Mouse (Mus musculus): ENCODE data around the gene Ndst2.

DNA sequence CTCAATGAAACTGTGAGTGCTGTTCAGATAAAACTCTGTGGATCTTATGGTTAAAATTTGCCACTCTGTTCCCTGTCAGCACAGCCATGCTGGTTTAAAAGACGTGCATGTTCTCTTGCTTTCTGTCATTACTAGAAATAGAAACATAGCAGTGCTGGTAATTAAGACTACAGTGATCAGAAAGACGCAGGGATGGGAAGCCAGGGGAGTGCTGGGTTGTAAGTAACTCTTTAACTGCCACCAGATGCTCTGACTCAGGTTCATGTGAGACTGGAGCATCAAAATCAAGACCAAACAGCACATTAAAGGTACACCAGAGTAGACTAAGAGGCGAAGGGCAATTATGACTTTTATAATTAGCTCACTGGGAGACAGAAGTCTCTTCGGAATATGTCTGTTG lies 14.0 kb upstream of the Ndst2 start:
- no peak for TF ChIP-seq POLR2A (IDR thresholded peaks at IDR 0.05; ENCODE audit: insufficient read depth, low read depth, low read length)
- TF ChIP-seq CTCF (IDR thresholded peaks at IDR 0.05; ENCODE audit: insufficient read depth, low read depth, low read length): no peak
